Mouse (Mus musculus) small intestine, adult 2 months (tissue): ENCODE data around the gene Phf20. TPM values are rescaled to one million over a fixed set of nuclear protein-coding genes. Genes with fewer than 3 reads are reported as not detected.
A peak's percentile ranks its signal among the peaks of the same experiment; 100 is the strongest.

Experiments used
- H3K27ac ChIP-seq: fragments of 200-500 bp; 2 replicates; pipeline ENCODE4 v1.5.1; 2012; ENCODE audit warnings: low read depth, low read length, control low read depth, inconsistent platforms; ENCODE audit not compliant: insufficient read depth
- H3K27me3 ChIP-seq: fragments of 200-500 bp; 2 replicates; pipeline ENCODE4 v1.6.1; 2012; ENCODE audit warnings: mild to moderate bottlenecking, moderate library complexity, low read length, inconsistent platforms; ENCODE audit not compliant: control insufficient read depth, insufficient read depth
- H3K36me3 ChIP-seq: fragments of 200-500 bp; 2 replicates; pipeline ENCODE4 v1.6.1; 2012; ENCODE audit warnings: mild to moderate bottlenecking, low read length, control low read depth, inconsistent platforms; ENCODE audit not compliant: control insufficient read depth, insufficient read depth
- H3K4me1 ChIP-seq: fragments of 200-500 bp; 2 replicates; pipeline ENCODE4 v1.6.1; 2012; ENCODE audit warnings: low read length, inconsistent platforms, mixed read lengths; ENCODE audit not compliant: control insufficient read depth, insufficient read depth, insufficient read length
- H3K4me3 ChIP-seq: fragments of 200-500 bp; 2 replicates; pipeline ENCODE4 v1.5.1; 2012; ENCODE audit warnings: low read depth, mild to moderate bottlenecking, control low read depth, inconsistent platforms, low read length, moderate library complexity
- CTCF ChIP-seq: fragments of 200-500 bp; IDR thresholded peaks from 2 replicates; pipeline ENCODE4 v1.5.1; 2012; ENCODE audit warnings: low read depth, mild to moderate bottlenecking, control low read depth, inconsistent platforms, low read length, moderate library complexity, mixed read lengths; ENCODE audit not compliant: insufficient replicate concordance, insufficient read length; ENCODE audit errors: extremely low read depth
- POLR2A ChIP-seq: fragments of 200-500 bp; IDR thresholded peaks from 2 replicates; pipeline ENCODE4 v1.6.1; 2012; ENCODE audit warnings: low read depth, mild to moderate bottlenecking, control low read depth, inconsistent platforms, low read length, moderate library complexity
- WGBS: fragments of 180-500 bp; shearing (Covaris S2); methylation state at CpG from one replicate; pipeline ENCODE4 v1.1.7; 2018; 5-methylcytosine and 5-hydroxymethylcytosine counted together
- polyA plus RNA-seq: library from polyadenylated mRNA; depleted of rRNA; stranded (reverse); fragments of >200 nt; gene quantifications from 2 replicates; pipeline ENCODE4 v1.2.3, GENCODE M21; 2012

The Phf20 gene
- polyA plus RNA-seq, 1 experiment, result 7.1 TPM

GRCm38 (mm10) chr2:156199944-156200343 lies 3.7 kb downstream of the Phf20 start:
- TF ChIP-seq CTCF, result no peak
- no peak for TF ChIP-seq POLR2A
- Histone ChIP-seq H3K4me3 (no peak overlapping the region), H3K27me3 (no peaks in the 10 kb centered on the region), H3K36me3 (no peaks in the 10 kb centered on the region), H3K4me1 (peaks cover 5% of the 10 kb centered on the region; the same call in 1 of the 2 replicates), H3K27ac (no peak overlapping the region)
- WGBS, result 70% methylated on average over 3 of the region's 3 CpGs

GRCm38 (mm10) chr2:156201486-156201885 lies 5.2 kb downstream of the Phf20 start:
- H3K27me3 ChIP-seq, result no peaks in the 10 kb centered on the region
- TF ChIP-seq CTCF (no peak), POLR2A (no peak)
- 85% methylated on average over 4 of the region's 4 CpGs for WGBS

GRCm38 (mm10) chr2:156202848-156203437 lies 6.7 kb downstream of the Phf20 start:
- 16% methylated on average over 3 of the region's 3 CpGs for WGBS
- Histone ChIP-seq H3K4me1 (peaks cover 5% of the 10 kb centered on the region; the same call in 1 of the 2 replicates), H3K36me3 (peaks cover 2% of the 10 kb centered on the region; the same call in 1 of the 2 replicates), H3K27ac (peak overlapping the region; percentile 13), H3K4me3 (no peak overlapping the region), H3K27me3 (no peaks in the 10 kb centered on the region)
- TF ChIP-seq POLR2A, result no peak
- TF ChIP-seq CTCF, result no peak

More at GRCm38 (mm10) chr2:156201486-156201885, 5.2 kb downstream of the Phf20 start:
- Histone ChIP-seq H3K27ac (no peak overlapping the region), H3K36me3 (peaks cover 2% of the 10 kb centered on the region; the same call in 1 of the 2 replicates), H3K4me1 (peaks cover 5% of the 10 kb centered on the region; the same call in 1 of the 2 replicates), H3K4me3 (no peak overlapping the region)

GRCm38 (mm10) chr2:156203917-156204316 lies 7.7 kb downstream of the Phf20 start:
- TF ChIP-seq POLR2A (no peak), CTCF (no peak)
- Histone ChIP-seq H3K27me3 (no peaks in the 10 kb centered on the region), H3K36me3 (peaks cover 2% of the 10 kb centered on the region), H3K4me1 (peaks cover 5% of the 10 kb centered on the region; the same call in 1 of the 2 replicates), H3K4me3 (no peak overlapping the region), H3K27ac (no peak overlapping the region)
- WGBS, result 86% methylated on average over 6 of the region's 6 CpGs

GRCm38 (mm10) chr2:156217786-156218185 lies 21.5 kb downstream of the Phf20 start:
- H3K27ac ChIP-seq, result no peak overlapping the region
- TF ChIP-seq CTCF, result no peak
- no peak for TF ChIP-seq POLR2A
- H3K4me3 ChIP-seq, result no peak overlapping the region
- no peaks in the 10 kb centered on the region for H3K27me3 ChIP-seq
- H3K4me1 ChIP-seq, result no peaks in the 10 kb centered on the region
- peaks cover 1% of the 10 kb centered on the region; the same call in 1 of the 2 replicates for H3K36me3 ChIP-seq
- WGBS, result 67% methylated on average over 1 of the region's 1 CpGs

GRCm38 (mm10) chr2:156222100-156222499 lies 25.8 kb downstream of the Phf20 start:
- TF ChIP-seq POLR2A (no peak), CTCF (no peak)
- peaks cover 10% of the 10 kb centered on the region; the same call in 1 of the 2 replicates for H3K36me3 ChIP-seq
- H3K4me3 ChIP-seq, result no peak overlapping the region
- H3K27me3 ChIP-seq, result no peaks in the 10 kb centered on the region
- no peak overlapping the region for H3K27ac ChIP-seq
- no peaks in the 10 kb centered on the region; the same call in 1 of the 2 replicates for H3K4me1 ChIP-seq

GRCm38 (mm10) chr2:156224043-156224442 lies 27.8 kb downstream of the Phf20 start:
- H3K4me3 ChIP-seq, result no peak overlapping the region
- no peaks in the 10 kb centered on the region for H3K27me3 ChIP-seq
- H3K36me3 ChIP-seq, result peaks cover 10% of the 10 kb centered on the region; the same call in 1 of the 2 replicates
- TF ChIP-seq CTCF (no peak), POLR2A (no peak)
- WGBS, result 36% methylated on average over 5 of the region's 5 CpGs
- H3K27ac ChIP-seq, result no peak overlapping the region
- H3K4me1 ChIP-seq, result no peaks in the 10 kb centered on the region; the same call in 1 of the 2 replicates
